Mouse (Mus musculus) MEL (cell line): ENCODE data around the gene Rnf144b.

Source experiments
- BHLHE40 ChIP-seq: IDR thresholded peaks from 2 replicates; pipeline ENCODE4 v1.6.1; 2012; ENCODE audit warnings: low read depth, mild to moderate bottlenecking, inconsistent platforms, low read length, improper control_type of control experiment, borderline replicate concordance
- CTCF ChIP-seq, 3 experiments: IDR thresholded peaks in 2 of 3; conservative IDR thresholded peaks in 1 of 3; 2 replicates each; pipeline ENCODE4 v1.5.1; 2011 to 2012; ENCODE audit warnings: low read length in 3 of 3, low read depth in 2 of 3, mild to moderate bottlenecking in 2 of 3, improper control_type of control experiment in 1 of 3, inconsistent platforms in 1 of 3, mixed read lengths in 1 of 3, moderate library complexity in 1 of 3; ENCODE audit not compliant: control insufficient read depth in 1 of 3, insufficient read depth in 1 of 3, poor library complexity in 1 of 3, severe bottlenecking in 1 of 3
- GABPA ChIP-seq: IDR thresholded peaks from 2 replicates; pipeline ENCODE4 v1.6.1; 2012; ENCODE audit warnings: low read depth, mild to moderate bottlenecking, inconsistent platforms, low read length, improper control_type of control experiment, moderate library complexity
- HCFC1 ChIP-seq: IDR thresholded peaks from 2 replicates; pipeline ENCODE4 v1.6.1; 2012; ENCODE audit warnings: low read depth, mild to moderate bottlenecking, inconsistent platforms, low read length, improper control_type of control experiment, moderate library complexity
- KAT2A ChIP-seq: conservative IDR thresholded peaks from 2 replicates; pipeline ENCODE4 v1.6.1; 2012; ENCODE audit warnings: low read depth, low read length, improper control_type of control experiment, inconsistent platforms
- MYB ChIP-seq: IDR thresholded peaks from 2 replicates; pipeline ENCODE4 v1.6.1; 2011; ENCODE audit warnings: mild to moderate bottlenecking, low read depth, low read length, improper control_type of control experiment
- NELFE ChIP-seq: IDR thresholded peaks from 2 replicates; pipeline ENCODE4 v1.6.1; 2011; ENCODE audit warnings: low read depth, low read length, improper control_type of control experiment
- ZC3H11A ChIP-seq: IDR thresholded peaks from 2 replicates; pipeline ENCODE4 v1.6.1; 2012; ENCODE audit warnings: low read depth, mild to moderate bottlenecking, inconsistent platforms, low read length, improper control_type of control experiment
- ZMIZ1 ChIP-seq: IDR thresholded peaks from 2 replicates; pipeline ENCODE4 v1.6.1; 2012; ENCODE audit warnings: low read depth, mild to moderate bottlenecking, inconsistent platforms, low read length, improper control_type of control experiment, moderate library complexity

DNA sequence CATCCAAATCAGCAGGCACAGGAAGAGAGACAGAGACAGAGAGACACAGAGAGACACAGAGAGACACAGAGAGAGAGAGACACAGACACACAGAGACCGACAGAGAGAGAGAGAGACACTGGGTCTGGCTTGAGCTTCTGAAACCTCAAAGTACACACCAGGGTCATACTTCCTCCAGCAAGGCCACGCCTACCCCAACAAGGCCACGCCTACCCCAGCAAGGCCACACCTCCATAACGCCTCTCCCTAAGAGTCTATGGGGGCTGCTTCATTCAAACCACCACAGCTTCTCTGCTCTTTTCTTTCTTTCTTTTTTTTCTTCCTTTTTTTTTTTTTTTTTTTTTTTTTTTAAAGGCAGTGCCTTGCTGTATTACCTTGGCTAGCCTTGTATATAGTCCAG, 88.0 kb downstream of the Rnf144b start:
- no peak for TF ChIP-seq CTCF (IDR thresholded peaks at IDR 0.05 in 2 of 3, conservative IDR thresholded peaks at IDR 0.05 in 1 of 3; ENCODE audit: control insufficient read depth in 1 of 3, insufficient read depth in 1 of 3, low read depth in 2 of 3, low read length in 3 of 3, poor library complexity in 1 of 3, severe bottlenecking in 1 of 3)
- no peak for TF ChIP-seq ZC3H11A
- no peak for TF ChIP-seq BHLHE40
- no peak for TF ChIP-seq HCFC1
- no peak for TF ChIP-seq MYB
- TF ChIP-seq ZMIZ1 = no peak
- TF ChIP-seq KAT2A = no peak
- TF ChIP-seq GABPA = no peak
- no peak for TF ChIP-seq NELFE
